Mouse (Mus musculus): ENCODE measurements at regions not wholly inside any gene's neighbourhood (a gene's known extent, or its start where the extent isn't known, plus 50 kb on each side); places are given as distances from the start of the nearest gene placed in this dataset.

DNA sequence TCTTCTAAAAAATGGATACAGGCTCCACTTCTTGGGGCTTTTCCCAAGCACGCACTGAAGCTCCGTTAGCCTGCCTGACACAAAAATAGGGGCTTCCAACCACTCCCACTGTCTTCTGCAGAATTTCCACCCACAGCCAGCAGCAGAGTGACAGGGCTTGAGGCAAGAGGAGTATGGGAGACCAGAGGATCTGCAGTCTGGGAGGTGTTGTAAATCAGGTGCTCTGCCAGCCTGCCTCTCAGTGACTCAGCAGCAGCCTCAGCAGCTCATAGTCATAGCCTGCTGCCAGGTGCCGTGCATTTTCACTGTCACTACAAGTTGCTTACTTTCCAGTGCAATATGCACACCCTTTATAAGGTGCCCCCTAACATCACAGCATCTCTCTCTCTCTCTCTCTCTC lies 261.4 kb upstream of the Tsc22d2 start:
- no peak for DNase-seq (ENCODE audit: low read depth)

DNA sequence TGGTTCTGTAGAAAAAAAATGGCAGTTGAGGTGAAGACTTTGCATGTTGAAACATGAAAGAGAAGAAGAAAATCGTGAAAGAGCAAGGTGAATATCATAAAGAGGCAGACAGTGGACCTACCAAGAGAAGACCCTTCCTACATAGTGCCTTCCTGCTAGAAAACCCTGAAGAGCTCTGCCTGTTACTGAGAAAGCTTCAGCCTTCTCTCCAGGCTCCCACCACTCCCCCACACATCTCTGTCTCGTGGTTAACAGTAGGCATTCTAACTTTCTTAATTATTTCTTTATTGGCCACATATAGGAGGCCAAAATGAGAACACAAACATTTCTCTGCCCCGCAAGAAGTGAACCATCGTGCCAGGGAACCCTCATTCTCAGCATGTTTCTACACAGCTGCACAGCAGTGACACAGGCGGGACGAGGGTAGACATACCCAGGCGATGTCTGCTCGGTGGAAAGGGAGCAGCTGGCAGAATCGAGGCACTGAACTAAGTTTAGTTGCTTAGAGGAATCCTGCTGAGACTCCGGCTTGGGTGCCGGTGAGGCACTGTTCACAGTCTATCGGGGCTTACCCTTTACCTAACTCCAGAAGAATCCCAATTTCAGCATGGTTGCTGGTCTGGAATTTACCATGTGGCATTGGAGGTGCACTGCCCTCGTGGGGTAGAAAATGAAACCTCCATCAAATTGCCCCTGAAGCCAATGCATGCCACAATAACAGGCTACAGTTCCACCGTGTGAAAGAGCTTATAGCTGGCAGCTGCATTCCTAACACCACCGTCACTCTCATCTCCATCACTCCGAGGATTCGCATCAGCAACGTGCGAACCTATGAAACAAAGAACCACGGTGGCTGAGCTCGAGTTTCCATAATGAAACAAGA lies 260.4 kb upstream of the Tsc22d2 start:
- DNase-seq (ENCODE audit: low read depth): no peak

DNA sequence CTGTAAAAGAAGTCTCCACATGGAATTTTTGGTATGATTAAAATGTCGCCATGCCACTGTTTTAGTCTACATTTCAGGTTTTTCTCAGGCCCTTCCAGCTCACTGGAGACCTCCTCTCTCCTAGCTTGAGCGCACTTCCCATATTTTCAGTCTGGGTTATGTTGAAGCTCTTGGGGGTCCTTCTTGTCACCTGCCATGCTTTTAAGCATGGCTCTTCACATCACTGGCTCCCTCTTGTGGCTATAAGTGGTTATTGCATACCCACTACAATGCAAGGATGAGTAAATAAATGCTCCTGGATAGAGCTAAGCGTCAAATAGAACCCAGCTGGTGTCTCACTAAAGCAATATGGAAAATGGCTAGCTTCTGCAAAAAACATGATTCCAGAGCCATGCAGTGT lies 255.1 kb upstream of the Tsc22d2 start:
- peak; percentile 19 for DNase-seq (ENCODE audit: low read depth)

DNA sequence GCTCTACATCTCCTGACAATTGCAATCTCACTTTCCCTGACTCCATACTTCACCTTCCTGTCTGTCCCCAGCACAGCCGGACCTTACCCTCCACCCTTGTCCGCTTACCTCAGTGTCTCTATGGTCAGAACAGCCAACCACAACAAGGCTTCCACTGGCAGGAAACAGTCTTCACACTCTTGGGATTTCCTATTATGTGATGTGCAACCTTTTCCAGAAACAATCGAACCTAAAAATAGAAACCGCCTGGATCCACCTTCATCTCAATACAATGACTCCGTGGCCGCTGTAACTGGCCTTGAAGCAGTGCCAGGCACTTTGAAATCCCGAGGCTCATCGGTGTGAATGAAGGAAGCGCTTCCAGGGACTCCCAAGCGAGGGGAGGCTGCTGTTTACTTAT lies 252.3 kb upstream of the Tsc22d2 start:
- DNase-seq (ENCODE audit: low read depth): no peak

DNA sequence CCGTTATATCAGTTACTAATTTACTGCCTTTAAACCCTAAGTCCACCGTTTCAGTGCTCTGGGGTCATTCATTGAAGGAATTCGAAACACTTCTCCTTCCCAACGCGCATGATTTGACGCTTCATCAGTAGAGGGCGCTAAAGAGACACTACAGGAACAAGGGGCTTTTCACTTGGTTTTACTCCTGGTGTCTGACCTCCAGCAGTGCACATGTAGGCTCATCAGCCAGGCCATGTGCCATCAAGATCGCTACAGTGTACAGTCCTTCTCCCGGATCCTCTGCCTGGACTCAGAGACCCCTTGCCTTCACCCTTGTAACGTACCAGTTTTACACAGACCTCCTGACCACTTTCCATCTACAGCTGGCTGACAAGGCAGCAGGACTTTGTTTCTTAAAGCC lies 250.7 kb upstream of the Tsc22d2 start:
- DNase-seq (ENCODE audit: low read depth): peak; percentile 20

DNA sequence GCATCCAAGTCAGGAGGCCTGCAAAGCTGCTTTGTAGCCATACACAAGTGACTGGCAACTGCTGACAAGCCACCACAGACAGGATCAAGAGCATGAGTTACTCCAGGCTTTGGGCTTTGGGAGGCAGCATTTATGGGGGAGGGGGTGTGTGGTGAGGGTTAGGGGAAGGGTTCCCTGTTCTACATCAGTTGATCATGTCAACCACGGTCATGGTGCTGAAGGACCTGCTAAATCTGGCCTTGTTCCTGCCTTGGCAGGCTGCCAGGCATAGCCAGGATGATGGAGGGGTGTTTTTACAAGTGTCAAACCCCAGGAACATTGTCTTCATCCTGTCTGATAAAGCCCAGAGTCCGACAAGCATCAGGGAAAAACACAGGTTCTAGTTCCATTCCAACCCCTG lies 247.9 kb upstream of the Tsc22d2 start:
- DNase-seq (ENCODE audit: low read depth): no peak

DNA sequence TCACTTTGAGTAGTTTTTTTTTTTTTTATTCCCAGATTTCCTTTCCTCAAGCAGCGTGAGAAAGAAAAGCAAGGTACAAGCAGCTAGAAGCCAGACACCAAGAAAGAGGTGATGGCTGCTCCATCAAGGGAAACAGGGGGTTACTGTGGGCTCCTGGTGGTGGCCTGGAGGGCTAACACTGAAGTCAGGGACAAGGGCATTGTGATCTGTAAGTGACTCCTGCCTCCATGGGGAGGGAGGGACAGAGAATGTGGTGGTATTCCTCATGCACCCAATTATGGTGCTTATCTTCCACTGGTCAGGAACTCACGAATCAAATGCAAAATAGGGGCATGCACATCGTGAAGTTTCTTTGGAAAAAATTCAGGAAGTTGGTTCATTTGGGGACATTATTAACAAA lies 247.4 kb upstream of the Tsc22d2 start:
- DNase-seq (ENCODE audit: low read depth): no peak

DNA sequence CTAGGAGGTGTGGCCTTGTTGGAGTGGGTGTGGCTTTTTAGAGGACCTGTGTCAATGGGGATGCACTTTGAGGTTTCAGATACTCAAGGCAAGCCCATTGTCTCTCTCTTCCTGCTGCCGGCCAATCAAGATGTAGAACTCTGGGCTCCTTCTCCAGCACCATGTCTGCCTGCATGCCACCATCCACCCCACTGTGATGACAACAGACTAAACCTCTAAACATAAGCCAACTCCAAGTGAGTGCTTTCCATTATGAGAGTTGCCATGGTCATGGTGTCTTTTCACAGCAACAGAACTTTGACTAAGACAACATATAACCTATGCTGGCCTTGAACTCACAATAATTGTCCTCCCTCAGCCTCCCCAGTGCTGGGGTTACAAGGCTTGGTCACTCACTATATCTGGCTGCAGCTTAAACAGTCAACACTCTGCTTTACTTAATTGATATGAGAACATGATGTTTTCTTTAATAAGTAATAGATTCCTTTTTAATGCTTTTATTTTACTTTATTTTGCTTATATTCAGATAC lies 246.7 kb upstream of the Tsc22d2 start:
- no peak for DNase-seq (ENCODE audit: low read depth)

DNA sequence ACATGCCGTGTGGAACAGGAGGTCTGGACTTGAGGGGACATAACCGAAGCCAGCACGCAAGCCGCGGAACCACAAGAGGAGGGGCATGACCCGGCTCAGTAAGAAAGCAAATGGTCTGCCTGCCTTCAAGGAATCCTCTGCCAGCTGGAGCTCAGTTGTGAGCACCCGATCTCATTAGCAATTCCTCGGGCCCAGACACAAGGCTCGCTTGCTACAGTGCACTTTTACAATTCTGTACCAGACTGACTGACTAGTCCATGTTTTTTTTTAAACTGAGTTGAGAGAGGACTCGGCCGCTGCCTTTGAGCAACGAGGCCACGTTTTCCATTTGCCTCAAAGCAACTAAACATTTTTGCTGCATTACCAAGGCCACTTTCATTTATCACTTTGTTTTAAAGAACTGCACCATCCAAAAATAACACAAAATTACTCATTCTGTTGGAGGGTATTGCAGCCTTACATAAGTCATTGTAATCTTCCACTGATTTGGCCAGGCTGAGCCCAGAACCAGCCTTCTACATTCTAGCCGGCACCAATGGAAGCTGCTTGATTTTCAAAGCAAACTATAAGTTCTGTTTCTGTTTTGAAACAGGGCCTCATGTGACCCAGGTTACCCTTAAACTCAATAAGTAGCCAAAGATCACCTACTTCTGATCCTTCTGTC lies 245.9 kb upstream of the Tsc22d2 start:
- DNase-seq (ENCODE audit: low read depth): no peak

DNA sequence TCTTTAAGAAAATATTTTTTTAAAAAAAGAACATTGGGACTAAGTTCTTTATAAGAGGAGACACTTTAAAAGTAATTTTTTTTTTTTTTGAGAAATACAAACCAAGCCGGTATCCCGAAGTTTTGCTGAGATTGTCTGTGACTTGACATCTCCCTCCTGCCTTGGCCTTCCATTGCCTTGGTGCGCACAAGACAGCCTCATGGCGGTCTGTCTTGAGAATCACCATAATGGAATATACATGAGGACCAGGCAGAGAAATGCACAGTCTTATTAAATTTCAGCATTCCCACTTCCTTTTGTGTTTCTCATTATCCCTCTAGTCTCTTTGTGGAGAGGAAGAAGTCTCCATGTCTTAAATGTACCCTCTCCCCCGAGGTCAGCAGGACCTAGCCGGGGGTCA lies 244.7 kb upstream of the Tsc22d2 start:
- no peak for DNase-seq (ENCODE audit: low read depth)

DNA sequence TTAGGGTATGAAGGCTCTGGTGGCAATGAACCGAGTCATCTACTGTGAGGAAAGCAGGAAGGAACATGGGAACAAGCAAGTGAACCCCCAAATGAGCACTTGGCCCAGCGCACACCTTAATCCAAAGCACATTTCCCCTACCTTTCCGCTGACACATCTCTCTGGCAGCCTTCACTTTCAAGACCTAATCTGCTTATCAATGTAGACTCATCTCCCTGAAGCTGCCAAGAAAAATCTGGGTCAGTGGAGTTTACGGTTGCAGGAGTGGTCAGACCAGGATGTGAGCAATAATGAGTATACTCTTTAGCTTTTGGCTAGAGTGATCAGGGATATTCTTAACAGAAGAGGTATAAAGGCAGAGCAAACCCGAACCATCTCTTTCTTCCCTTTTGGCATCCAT lies 242.4 kb upstream of the Tsc22d2 start:
- DNase-seq (ENCODE audit: low read depth): no peak

DNA sequence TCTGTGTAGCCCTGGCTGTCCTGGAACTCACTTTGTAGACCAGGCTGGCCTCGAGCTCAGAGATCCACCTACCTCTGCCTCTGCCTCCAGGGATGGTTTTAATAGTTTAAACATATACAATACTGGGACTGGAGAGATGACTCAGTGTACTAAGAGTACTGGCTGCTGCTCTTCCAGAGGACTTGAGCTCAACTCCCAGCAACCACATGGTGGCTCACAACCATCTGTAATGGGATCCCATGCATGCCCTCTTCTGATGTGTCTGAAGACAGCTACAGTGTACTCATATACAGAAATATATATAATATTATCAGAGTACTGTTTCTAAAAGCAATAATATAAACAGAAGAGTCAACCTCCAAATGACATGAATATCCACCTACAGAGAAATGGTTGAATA lies 240.7 kb upstream of the Tsc22d2 start:
- DNase-seq (ENCODE audit: low read depth): no peak

DNA sequence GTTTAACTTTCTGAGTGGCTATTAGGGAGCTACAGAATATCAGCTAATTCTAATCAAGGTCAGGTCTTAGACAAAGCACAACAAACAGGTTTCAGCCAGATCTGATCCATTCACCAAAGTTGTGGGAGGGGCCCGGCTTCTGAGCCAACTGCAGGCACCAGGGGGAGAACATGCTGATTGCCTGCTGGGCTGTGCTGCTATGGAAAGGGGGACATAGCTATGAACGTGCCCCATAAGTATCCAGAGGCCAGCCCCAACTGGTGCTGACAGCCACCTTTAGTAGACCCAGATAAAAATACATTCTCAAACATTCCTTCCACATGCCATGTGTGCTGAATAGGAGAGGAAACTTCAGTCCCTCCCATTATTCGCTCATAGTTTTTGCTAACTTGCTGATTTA lies 232.8 kb upstream of the Tsc22d2 start:
- no peak for DNase-seq (ENCODE audit: low read depth)

DNA sequence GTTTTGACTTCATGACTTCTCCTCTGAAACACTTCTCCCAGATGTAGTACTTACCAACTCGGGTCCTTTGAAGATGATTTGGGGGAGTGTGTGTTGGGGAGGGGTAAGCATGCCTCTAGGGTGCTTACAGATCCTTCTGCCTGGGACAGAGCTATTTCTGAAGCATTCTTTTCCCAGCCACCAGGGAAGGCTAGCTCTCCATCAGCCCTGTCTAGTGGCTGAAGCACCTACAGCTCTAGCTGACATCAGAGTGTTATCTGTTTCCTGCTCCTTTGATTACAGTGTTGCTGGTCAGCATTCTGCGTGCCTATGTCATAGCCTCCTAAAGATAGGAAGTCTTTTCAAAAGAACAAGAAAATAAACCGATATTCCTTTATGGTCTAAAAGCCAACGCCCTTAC lies 232.2 kb upstream of the Tsc22d2 start:
- DNase-seq (ENCODE audit: low read depth): no peak

DNA sequence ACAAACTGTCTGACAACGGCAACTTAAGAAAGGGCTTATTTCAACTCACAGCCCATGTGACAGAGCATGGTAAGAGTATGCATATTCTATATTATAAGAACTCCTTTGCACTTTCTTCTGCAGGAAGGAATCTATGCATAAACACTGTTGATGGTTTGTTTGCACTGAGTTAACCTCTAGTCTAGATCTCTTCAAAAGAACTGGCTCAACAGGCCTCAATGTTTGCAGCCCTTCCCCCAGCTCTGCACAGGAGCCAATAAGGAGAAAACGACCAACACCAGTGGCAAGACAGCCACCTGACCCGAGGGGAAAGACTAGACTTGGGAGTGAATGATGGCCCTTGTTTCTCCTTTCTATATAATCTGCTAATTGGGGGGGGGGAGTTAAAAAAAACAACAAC lies 231.2 kb upstream of the Tsc22d2 start:
- DNase-seq (ENCODE audit: low read depth): no peak

DNA sequence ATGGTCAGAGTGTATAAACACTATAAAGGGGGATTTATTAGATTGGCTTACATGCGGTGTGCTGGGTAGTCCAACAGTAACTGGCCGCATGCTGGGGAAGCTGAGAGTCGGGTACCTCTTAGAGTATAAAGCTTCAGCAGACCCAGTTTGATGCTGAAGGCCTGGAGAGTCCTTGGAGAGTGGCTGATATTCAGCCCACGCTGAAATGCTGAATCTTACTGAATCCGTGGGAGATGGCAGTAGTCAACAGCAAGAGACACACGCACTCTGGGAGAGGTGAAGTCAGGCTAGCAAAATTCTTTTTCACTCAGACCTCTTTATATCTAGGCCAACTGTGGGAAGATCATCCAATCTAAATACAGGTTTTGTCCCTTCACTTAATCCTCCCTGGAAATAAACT lies 214.1 kb upstream of the Tsc22d2 start:
- no peak for DNase-seq (ENCODE audit: low read depth)

DNA sequence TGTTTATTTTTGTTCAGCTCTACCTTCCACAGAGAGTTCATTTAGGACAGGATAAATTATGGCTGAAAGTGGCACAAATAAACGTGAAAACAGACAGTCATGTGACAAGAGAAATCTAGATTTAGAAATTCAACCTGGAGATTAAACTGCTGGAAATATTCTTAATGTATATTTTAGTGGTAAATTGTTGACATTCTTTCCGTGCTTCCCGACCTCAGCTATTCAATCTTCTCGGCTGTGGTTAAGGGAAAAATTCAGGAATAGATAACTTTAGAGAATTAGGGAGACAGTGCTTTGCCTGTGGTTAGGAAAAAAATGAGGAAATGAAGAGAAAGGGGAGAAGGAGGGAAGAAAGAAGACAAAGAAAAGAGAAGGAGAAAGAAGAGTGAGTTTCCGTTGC lies 211.7 kb upstream of the Tsc22d2 start:
- DNase-seq (ENCODE audit: low read depth): no peak

DNA sequence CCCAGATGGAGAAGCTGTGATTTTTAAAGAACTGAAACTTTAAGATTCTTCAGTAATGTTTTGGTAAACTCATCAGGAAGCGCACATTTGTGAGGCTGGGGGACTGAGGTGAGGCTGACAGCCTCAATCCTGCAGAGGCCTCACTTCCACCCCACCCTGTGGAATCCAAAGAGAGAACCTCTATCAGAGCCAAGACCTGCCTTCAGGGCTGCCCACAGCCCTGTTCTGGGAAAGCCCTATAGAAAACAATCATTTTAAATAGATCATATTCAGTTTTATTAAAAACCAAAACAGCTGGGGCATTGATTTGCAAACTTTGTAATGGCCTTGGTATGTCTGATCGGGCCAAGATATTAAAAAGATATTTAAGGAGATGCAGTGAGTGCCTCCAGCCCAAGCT lies 210.7 kb upstream of the Tsc22d2 start:
- no peak for DNase-seq (ENCODE audit: low read depth)

DNA sequence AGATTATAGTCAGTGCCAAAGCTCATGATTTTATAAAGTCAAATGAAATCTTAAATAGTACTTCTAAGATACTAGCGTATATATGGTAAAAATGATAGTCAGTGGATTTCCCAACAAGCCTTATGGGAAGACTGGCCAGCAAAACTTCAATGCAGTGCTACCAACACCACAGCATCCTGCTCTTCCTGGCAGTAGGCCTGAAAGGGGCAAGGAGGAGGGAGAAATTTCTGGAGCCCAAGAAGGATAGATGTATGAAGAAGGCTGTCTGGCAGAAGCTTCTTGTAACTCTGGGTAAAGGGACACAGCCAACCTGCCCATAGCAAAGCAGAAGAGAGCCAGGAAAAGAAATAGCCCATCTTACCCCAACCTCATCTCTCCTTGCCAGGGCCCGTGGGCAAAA lies 209.0 kb upstream of the Tsc22d2 start:
- DNase-seq (ENCODE audit: low read depth): no peak

DNA sequence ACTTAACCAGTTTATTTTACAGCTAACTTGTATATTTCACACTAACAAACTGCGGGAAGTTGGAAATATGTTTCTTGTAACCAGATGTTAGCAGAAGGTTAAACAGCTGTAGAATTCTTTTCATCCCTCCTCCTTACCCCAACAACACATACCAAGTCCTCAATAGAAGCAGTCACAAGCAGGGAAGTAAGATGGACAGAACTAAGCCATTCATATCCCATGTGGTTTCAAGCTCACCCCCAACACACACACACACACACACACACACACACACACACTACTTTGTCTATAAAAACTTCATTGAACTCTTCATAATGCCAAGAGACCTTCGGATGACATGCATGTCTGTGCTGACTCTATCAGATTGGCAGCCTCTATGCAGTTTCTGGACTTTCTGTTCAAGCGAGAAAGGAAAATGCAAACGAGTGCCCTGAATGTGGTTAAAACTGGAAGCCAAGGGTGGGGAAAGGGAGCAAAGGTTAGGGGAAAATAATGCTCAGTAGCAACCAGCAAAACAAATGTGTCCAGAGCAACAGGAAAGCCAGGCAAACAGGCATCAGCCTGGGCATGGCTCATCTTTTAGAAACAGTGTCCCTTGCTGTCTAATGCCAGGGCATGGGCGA lies 207.6 kb upstream of the Tsc22d2 start:
- DNase-seq (ENCODE audit: low read depth): no peak

DNA sequence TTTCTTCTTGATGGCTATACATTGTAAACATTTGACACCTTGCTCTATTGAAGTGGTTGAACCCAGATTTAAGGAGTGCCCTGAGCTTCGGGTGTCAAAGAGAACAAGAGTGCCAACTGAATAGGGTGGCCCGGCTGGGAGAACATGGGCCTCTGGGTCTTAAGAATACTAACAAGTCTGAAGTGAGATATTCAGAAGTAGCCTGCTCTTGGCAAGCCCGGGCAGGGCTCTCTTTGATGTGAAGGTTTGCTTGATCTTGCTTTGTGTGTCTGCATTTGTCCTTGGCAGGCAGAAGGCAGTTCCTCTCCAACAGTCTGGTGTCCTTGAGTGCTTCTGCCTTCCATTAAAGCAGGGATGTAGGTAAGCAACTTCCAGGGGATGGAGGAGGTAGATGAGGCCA lies 203.5 kb upstream of the Tsc22d2 start:
- DNase-seq (ENCODE audit: low read depth): no peak

DNA sequence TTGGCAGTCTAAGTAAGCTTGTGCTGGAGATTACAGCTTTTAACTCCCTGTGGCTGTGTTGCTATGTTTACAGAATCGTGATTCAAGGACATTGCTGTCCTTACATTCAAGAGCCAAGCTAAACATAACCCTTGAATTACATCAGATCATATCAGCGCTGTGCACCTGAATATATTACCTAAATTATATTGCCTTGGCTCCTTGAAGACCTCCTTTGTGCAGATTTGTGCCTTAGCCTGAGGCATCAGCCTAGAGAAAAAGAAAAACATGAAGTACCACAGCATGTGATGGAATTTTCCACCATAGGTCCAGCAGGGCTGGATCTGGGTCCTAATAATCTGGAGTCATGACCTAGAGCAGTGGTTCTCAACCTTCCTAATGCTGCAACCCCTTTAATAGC lies 189.8 kb upstream of the Tsc22d2 start:
- no peak for DNase-seq (ENCODE audit: low read depth)
